Mouse (Mus musculus) embryonic stem cell, embryonic (primary cell): ENCODE results near the gene Uggt2.
"Not testable (repeated sequence)": the region's sequence is repeated elsewhere in the genome, so short reads cannot be mapped to it uniquely, and the experiment has no call there.

ENCODE experiments used
- CTCF ChIA-PET, 4 experiments: fragments of 300-600 bp in 2 of 4; fragments of 350-600 bp in 2 of 4; sonication (Branson Sonifier 250); formaldehyde crosslinking; loops; one replicate each; lab custom pipeline; 2022; ENCODE audit warnings: inconsistent platforms in 2 of 4; lab: Charles Lee
- POLR2A ChIA-PET, 4 experiments: fragments of 300-600 bp in 2 of 4; fragments of 350-600 bp in 2 of 4; sonication (Branson Sonifier 250); formaldehyde crosslinking; loops; one replicate each; lab custom pipeline; 2022; ENCODE audit warnings: antibody characterized with exemption in 4 of 4, inconsistent platforms in 1 of 4; lab: Charles Lee

Gene Uggt2

GRCm38 (mm10) chr14:119005834-119006233 lies 93.4 kb downstream of the Uggt2 start:
- CTCF ChIA-PET = interaction anchor here in 2 of 4 experiments (2.4 to 2.6 kb wide), 2 partner anchors 19 kb away, joined by 9 to 19 read pairs; no protein-coding TSS in a partner anchor
- POLR2A ChIA-PET = interaction anchor here in 3 of 4 experiments (0.5 to 2.8 kb wide), 19 partner anchors 9 to 1472 kb away, joined by 3 to 30 read pairs (median 5); partner anchors contain the start of genes Dzip1 (in 2 of the 3), Dnajc3 (in 1 of the 3) and Rap2a (in 1 of the 3)

- POLR2A ChIA-PET = interaction anchor here in 1 of 4 experiments (1.0 kb wide), 1 partner anchor 17 kb away, joined by 3 read pairs; no protein-coding TSS in a partner anchor
- CTCF ChIA-PET = no interaction called here
Observed at GRCm38 (mm10) chr14:119003320-119003719, 95.9 kb downstream of the Uggt2 start.

GRCm38 (mm10) chr14:118995226-118995925 lies 103.9 kb downstream of the Uggt2 start:
- CTCF ChIA-PET = interaction anchor here (0.5 to 1.9 kb wide), 5 partner anchors 8 to 627 kb away, joined by 3 to 11 read pairs (median 5); no protein-coding TSS in a partner anchor
- POLR2A ChIA-PET = interaction anchor here in 3 of 4 experiments (0.6 to 4.6 kb wide), 9 partner anchors 8 to 110 kb away, joined by 3 to 30 read pairs (median 5); no protein-coding TSS in a partner anchor

GRCm38 (mm10) chr14:118987523-118988496 lies 111.4 kb downstream of the Uggt2 start:
- CTCF ChIA-PET = interaction anchor here (0.5 to 3.2 kb wide), 29 partner anchors 7 to 1073 kb away, joined by 3 to 24 read pairs (median 4); partner anchors contain the start of gene Dzip1 (in 2 of the 4)

GRCm38 (mm10) chr14:118986653-118987522 lies 112.3 kb downstream of the Uggt2 start:
- CTCF ChIA-PET = interaction anchor here (0.5 to 3.2 kb wide), 43 partner anchors 8 to 1340 kb away, joined by 3 to 24 read pairs (median 4); partner anchors contain the start of gene Dzip1 (in 3 of the 4)
- POLR2A ChIA-PET = interaction anchor here in 3 of 4 experiments (0.6 to 4.3 kb wide), 11 partner anchors 9 to 1320 kb away, joined by 3 to 41 read pairs (median 9); partner anchors contain the start of gene Dzip1 (in 1 of the 3)

More at GRCm38 (mm10) chr14:118987523-118988496, 111.4 kb downstream of the Uggt2 start:
- POLR2A ChIA-PET = interaction anchor here in 3 of 4 experiments (0.7 to 4.3 kb wide), 10 partner anchors 8 to 51 kb away, joined by 3 to 41 read pairs (median 8); no protein-coding TSS in a partner anchor

- CTCF ChIA-PET = interaction anchor here in 1 of 4 experiments (1.1 to 1.3 kb wide), 2 partner anchors 10 to 42 kb away, joined by 3 to 4 read pairs; no protein-coding TSS in a partner anchor
- POLR2A ChIA-PET = interaction anchor here in 1 of 4 experiments (1.3 kb wide), 1 partner anchor 59 kb away, joined by 6 read pairs; the partner anchor contains the start of gene Dzip1
Observed at GRCm38 (mm10) chr14:118984161-118984560, 115.1 kb downstream of the Uggt2 start.

GRCm38 (mm10) chr14:118983396-118983795 lies 115.8 kb downstream of the Uggt2 start:
- CTCF ChIA-PET = interaction anchor here in 1 of 4 experiments (1.3 kb wide), 1 partner anchor 43 kb away, joined by 4 read pairs; no protein-coding TSS in a partner anchor
- POLR2A ChIA-PET = interaction anchor here in 2 of 4 experiments (0.6 to 1.3 kb wide), 6 partner anchors 17 to 1201 kb away, joined by 3 to 6 read pairs (median 4); partner anchors contain the start of gene Dzip1 (in 1 of the 2)

- ChIA-PET CTCF (interaction anchor here in 1 of 4 experiments (0.6 kb wide), 1 partner anchor 39 kb away, joined by 3 read pairs; no protein-coding TSS in a partner anchor), POLR2A (interaction anchor here in 2 of 4 experiments (0.6 to 1.2 kb wide), 9 partner anchors 14 to 1200 kb away, joined by 3 to 4 read pairs (median 3); no protein-coding TSS in a partner anchor)
Observed at GRCm38 (mm10) chr14:118982429-118983045, 116.7 kb downstream of the Uggt2 start.

- POLR2A ChIA-PET = interaction anchor here in 1 of 4 experiments (1.0 kb wide), 1 partner anchor 48 kb away, joined by 3 read pairs; no protein-coding TSS in a partner anchor
- CTCF ChIA-PET = not testable (repeated sequence)
Observed at GRCm38 (mm10) chr14:118981711-118982428, 117.4 kb downstream of the Uggt2 start.

GRCm38 (mm10) chr14:118980890-118981289 lies 118.3 kb downstream of the Uggt2 start:
- ChIA-PET POLR2A (no interaction called here), CTCF (no interaction called here)

- POLR2A ChIA-PET = interaction anchor here in 1 of 4 experiments (1.2 kb wide), 1 partner anchor 8 kb away, joined by 3 read pairs; no protein-coding TSS in a partner anchor
- CTCF ChIA-PET = no interaction called here
Observed at GRCm38 (mm10) chr14:118980358-118980757, 118.9 kb downstream of the Uggt2 start.

GRCm38 (mm10) chr14:118979571-118980325 lies 119.5 kb downstream of the Uggt2 start:
- ChIA-PET CTCF (no interaction called here), POLR2A (interaction anchor here in 2 of 4 experiments (0.6 to 1.2 kb wide), 2 partner anchors 8 to 28 kb away, joined by 3 read pairs; no protein-coding TSS in a partner anchor)

- ChIA-PET POLR2A (interaction anchor here in 3 of 4 experiments (0.7 to 4.0 kb wide), 24 partner anchors 9 to 1501 kb away, joined by 3 to 41 read pairs (median 4); partner anchors contain the start of genes Dnajc3 (in 3 of the 3), Dzip1 (in 1 of the 3) and Rap2a (in 1 of the 3)), CTCF (interaction anchor here in 3 of 4 experiments (0.5 to 3.6 kb wide), 5 partner anchors 10 to 865 kb away, joined by 3 to 24 read pairs (median 9); no protein-coding TSS in a partner anchor)
Observed at GRCm38 (mm10) chr14:118977136-118977816, 122.0 kb downstream of the Uggt2 start.

GRCm38 (mm10) chr14:118972268-118972667 lies 127.0 kb downstream of the Uggt2 start:
- POLR2A ChIA-PET = no interaction called here
- CTCF ChIA-PET = interaction anchor here in 1 of 4 experiments (0.6 kb wide), 1 partner anchor 17 kb away, joined by 3 read pairs; no protein-coding TSS in a partner anchor
